Mouse (Mus musculus): Measurements from ENCODE around the gene Pcp4l1. TPM values are rescaled to one million over a fixed set of nuclear protein-coding genes. Genes with fewer than 3 reads are reported as not detected.
A peak's percentile ranks its signal among the peaks of the same experiment; 100 is the strongest.

Gene Pcp4l1
- total RNA-seq, 2 experiments from 2014 or later, result 47.4 to 67.2 TPM

DNA sequence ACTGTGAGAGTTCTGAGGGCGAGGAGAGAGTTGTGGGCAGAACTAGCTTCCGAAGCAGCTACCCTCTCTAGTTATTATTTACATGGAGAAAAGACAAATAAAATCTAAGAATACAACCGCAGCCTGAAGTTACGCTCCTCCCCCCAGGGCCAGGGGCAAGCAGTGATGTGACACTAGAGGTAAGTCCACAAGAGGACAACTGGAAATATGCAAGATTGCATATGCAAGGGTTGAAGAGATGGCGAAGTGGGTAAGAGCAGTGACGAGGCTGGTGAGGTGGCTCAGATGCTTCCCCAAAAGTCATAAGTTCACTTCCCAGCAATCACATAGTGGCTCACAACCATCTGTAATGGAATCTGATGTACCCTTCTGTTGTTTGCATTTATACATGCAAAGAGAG is 27.1 kb upstream of the Pcp4l1 start:
- no peak for DNase-seq (ENCODE audit: low spot score in 2 of 2)
- intact Hi-C loops (cut with DNase I), result loop anchor here (5.0 kb wide), 1 partner anchor 61 kb away; no protein-coding TSS in a partner anchor

DNA sequence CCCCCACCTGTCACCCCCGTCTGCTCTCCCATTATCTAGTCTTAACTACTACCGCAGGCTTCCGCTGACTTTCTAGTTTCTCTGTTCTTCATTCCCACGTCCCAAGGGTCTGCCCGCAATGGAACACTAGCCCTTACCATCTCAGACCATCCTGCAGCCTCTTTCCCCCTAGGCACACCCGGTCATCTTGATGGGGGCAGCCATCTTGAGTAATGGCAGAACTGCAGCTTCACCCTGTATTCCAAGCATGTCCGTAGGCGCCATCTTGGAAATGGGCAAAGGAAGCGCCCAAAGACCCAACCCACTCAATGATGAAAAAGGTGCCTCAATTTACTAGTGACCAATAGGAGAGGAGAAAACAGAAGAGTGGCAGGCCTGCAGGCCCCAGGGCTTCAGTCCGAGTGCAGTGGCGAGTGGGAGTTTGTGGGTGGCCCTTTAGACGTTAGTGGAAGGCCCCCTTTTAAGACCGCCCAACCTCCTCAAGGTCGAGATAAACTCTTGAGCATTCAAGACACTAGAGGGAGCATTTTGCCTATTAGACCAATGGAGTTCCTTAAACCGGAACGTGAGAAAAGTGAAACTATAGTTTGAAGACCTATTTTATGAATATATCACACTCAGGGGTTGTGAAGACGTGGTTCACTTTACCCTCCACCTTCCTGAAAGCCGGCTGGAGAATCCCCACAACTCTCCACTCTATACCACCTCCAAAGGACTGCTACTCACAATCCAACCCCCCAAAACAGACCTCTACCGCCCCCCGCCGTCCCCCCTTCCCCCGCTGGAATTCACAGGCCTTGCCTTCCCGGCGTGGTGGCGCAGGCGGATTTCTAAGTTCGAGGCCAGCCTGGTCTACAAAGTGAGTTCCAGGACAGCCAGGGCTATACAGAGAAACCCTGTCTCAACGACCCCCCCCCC is 26.4 kb upstream of the Pcp4l1 start, which contains the start of gene Tomm40l:
TSS of gene Tomm40l (minus strand) at position 277 of the 918 bp plus-strand sequence.
- intact Hi-C loops (cut with DNase I), result loop anchor here (5.0 kb wide), 1 partner anchor 60 kb away; no protein-coding TSS in a partner anchor
- peak; percentile 94 to 98 for DNase-seq (ENCODE audit: low spot score in 2 of 2)

DNA sequence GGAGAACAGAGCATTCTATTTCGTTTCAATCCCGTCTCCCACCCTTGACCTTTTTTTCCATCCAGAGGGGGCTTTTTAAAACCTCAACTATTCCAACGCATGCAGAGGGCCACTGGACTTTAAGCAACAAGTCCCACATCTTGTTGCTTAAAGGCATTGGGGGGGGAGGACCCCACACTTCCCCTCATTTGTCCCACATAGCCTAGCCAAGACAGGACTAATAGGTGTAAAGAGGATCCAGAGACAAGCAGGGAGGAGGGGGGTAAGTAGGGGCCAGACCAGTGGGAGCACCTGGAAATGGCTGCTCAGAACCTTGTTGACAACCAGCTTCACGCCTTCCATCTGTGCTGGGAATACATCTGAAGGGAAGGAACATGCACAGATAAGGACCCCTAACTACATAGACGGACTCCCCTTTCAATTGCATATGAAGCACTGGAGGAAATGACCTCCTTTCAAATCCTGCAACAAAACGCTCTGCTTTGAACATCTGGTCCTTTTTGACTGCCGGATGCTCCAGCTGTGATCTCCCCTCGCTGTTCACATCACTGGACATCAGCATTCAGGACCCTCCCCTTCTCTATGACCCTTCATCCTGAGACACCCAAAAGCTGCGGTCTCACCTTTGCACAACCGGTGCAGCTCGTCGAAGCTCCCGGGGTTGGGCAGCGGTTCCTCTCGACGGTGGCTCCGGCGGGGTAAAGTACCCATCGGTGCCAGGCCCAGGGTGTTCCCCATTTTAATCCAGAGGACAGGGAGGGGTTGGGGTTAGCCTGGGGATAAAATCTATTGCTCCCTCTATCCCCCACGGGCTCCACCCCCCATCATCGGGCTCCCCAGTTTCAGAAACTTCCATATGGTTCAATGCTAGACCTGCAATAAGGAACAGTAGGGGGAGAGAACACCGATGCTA is 25.5 kb upstream of the Pcp4l1 start:
- DNase-seq (ENCODE audit: low spot score in 2 of 2), result no peak

DNA sequence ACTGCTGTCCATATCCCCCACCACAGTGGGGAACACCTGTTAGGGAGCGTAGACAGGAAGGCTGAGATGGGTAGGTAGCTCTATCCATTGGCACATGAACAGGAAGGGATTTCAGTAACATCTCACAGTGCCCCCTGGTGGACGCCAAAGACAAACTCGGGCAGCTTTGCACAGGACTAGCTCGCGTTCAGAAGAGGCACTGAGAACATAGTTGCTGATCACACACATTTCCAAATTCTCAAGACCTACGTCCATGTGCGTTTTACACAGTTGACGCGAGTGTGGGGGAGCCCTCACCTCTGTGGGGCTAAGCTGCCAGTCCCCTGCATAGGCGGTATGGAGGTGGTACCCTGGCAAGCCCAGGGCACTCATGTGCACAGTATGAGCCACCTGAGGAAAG is 24.8 kb upstream of the Pcp4l1 start:
- intact Hi-C loops (cut with DNase I), result loop anchor here (2.0 to 5.0 kb wide), 2 partner anchors 59 to 102 kb away; no protein-coding TSS in a partner anchor
- DNase-seq (ENCODE audit: low spot score in 2 of 2), result peak; percentile 92 to 93

More for the DNA sequence above, 25.5 kb upstream of the Pcp4l1 start:
- intact Hi-C loops (cut with DNase I), result loop anchor here (2.0 to 5.0 kb wide), 2 partner anchors 59 to 103 kb away; no protein-coding TSS in a partner anchor

DNA sequence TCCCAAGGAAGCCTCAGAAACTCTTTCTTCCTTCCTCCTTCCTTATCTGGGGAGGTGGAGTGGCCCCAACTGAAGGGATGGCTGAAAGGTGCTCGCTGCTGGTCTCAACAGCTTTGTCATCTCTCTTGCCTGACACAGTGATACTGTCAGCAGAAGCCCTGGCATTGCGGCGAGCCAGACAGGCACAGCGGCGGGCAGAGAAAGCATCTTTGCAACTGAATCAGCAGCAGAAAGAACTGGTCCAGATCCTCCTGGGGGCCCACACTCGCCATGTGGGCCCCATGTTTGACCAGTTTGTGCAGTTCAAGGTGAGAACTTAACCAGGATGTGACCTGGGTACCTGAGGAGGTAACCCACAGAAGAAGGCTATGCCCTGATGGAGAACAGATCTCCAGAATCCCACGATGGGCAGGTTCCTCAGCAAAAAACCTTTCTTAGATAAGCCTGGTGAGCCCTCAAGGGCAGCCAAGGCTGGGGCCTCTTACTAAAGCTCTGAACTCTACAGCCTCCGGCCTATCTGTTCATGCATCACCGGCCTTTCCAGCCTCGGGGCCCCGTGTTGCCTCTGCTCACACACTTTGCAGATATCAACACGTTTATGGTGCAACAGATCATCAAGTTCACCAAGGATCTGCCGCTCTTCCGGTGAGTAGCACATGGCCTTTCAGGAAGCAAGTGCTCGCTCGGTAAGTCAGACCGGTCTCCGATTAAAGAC is 20.3 kb upstream of the Pcp4l1 start:
- intact Hi-C loops (cut with DNase I), result no loop called here
- no peak for DNase-seq (ENCODE audit: low spot score in 2 of 2)

DNA sequence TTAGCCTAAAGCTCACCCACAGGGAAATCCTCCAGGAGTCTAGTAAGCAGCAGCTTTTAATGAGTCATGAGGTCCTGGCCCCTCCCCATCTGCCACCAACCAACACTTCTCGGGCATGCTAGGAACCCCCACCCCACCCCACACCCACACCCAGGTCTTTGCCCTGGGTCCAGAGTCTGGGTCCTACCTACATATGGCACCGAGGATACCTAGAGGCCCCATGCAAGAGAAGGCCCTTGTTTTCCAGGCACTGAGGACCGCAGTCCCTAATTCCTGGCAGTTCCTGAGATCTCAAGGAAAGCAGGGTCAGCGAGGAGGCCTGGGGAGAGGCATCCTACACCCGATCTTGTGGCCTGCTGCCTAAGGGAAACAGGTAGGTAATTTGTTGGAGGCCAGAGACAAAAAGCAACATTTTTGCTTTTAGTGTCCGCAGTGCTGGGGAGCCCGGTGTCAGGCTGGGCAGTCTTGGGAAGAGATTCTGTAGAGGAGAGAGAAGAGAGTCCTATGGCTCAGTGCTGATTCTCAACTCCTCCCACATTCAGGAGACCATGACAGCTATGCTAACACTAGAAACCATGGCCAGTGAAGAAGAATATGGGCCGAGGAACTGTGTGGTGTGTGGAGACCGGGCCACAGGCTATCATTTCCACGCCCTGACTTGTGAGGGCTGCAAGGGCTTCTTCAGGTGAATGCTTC is 17.9 kb upstream of the Pcp4l1 start, which contains the start of gene Nr1i3:
TSS of gene Nr1i3 (plus strand) at position 170 of the 696 bp plus-strand sequence.
- intact Hi-C loops (cut with DNase I), result no loop called here
- no peak for DNase-seq (ENCODE audit: low spot score in 2 of 2)

DNA sequence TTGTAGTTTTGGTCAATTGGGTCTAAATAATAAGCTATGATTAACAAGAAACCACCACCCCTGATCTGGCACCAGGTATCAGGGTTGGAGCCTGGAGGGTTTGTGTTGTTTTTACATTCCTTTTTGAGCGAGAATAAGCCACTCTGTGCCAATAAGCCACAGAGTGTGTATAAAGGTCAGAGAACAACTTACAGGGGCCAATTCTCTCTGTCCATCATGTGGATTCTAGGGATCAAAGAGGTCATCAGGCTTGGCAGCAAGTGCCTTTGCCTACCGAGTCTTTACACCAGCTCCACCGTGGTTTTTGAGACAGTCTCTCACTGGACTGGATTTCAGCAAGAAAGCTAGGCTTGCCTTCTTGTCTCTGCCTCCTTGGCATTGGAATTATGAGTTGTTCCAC is 16.8 kb upstream of the Pcp4l1 start:
- no peak for DNase-seq (ENCODE audit: low spot score in 2 of 2)
- intact Hi-C loops (cut with DNase I), result no loop called here

DNA sequence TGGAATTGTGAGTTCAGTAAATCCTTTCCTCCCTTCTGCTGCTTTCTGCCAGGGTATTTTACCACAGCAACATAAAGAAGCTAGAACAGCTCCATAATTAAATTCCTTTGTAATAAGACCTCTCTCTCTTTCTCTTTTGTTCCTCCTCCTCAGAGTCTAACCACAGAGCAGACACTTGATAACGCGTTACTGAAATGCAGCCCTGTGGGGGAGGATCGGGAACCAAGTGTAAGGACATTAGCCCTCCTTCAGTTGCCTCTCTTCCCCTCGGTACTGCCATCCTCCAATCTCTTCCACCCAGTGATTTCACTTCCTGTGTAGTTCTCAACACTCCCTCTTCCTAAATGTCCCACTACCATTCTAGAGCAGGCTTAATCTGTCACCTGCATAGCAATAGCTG is 13.3 kb upstream of the Pcp4l1 start:
- intact Hi-C loops (cut with DNase I), result no loop called here
- DNase-seq (ENCODE audit: low spot score in 2 of 2), result no peak

DNA sequence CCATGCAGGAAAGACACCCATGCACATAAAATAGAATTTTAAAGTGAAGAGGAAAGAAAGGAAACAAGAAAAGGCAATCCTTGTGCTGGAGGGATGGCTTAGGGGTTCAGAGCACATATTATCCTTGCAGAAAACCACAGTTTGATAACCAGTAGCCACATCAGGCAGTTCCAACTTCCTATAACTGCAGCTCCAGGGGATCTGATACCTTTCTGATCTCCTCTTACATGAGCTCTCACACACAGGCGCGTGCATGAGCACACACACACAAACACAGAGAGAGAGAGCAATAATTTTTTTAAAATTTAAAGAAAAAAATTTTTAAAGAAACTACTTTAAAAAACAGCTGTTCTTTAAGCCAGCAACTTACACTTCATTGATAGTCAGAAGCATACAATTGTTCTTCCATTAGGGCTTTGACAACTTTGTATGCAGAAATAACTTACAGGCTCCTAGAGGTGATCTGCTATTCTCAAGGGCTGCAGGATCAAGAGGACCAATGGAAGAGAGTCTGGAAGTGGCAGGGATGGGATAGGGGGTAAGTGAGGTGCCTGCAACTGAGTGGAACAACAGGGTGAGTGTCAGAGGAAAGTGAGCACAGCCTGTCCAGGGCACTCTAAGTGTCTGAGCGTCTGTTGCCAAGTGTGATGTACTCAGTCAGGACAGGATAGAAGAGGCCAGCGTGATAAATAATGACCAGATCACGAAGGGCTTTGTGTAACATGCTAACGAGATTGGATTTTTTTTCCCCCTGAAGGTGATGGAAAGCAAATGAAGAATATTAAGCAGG is 9.8 kb upstream of the Pcp4l1 start:
- DNase-seq (ENCODE audit: low spot score in 2 of 2), result no peak
- intact Hi-C loops (cut with DNase I), result no loop called here

DNA sequence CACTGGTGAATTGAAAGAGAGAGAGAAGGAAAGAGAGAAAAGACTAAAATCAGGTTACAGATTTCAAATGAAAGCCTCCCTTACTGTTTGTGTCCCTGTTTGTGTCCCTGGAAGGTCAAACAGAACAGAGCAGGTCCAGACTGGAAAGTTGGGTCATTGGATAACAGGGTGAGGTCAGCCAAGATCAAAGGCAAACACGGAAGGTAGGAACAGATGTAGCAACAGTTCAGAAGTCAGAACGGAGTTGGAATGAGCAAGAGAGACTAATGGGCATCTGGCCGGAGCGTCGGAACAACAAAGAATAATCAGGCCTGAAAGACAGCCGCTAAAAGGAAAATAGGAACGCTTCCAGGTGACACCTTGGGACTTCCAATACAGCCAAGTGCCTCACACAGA is 8.2 kb upstream of the Pcp4l1 start:
- intact Hi-C loops (cut with DNase I), result no loop called here
- no peak for DNase-seq (ENCODE audit: low spot score in 2 of 2)

DNA sequence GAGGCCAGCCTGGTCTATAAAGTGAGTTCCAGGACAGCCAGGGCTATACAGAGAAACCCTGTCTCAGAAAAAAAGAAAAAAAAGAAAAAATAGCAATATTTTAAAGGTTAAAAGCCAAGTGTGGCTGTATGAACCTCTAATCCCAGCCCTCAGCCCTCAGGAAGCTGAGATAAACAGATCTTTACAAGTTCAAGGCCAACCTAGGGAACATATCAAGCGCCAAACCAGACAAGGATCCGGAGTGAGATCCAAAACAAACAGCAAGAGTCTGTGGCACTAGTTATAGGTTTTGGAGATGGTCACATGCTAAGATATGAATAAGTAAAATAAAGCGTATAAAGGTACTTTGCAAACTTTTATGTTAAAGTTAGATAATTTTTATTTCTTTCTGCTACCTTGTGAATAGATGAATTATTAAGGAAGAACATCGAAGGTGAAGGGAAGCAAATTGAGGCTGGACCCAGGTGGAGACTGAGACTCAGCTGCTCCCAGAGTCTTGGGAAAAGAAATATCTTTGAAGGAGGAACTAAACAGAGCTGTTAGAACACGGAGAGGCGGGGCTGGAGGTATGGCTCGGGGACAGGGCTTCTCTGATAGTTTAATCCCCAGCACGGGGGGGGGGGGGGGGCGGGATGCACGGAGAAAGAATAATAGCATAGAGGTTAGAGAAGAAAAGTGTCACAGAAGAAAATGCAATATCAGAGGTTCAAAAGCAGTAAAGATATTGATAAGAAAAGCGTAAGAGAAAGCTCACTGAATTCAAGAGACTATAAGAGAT is 7.6 kb upstream of the Pcp4l1 start:
- intact Hi-C loops (cut with DNase I), result no loop called here
- no peak for DNase-seq (ENCODE audit: low spot score in 2 of 2)

DNA sequence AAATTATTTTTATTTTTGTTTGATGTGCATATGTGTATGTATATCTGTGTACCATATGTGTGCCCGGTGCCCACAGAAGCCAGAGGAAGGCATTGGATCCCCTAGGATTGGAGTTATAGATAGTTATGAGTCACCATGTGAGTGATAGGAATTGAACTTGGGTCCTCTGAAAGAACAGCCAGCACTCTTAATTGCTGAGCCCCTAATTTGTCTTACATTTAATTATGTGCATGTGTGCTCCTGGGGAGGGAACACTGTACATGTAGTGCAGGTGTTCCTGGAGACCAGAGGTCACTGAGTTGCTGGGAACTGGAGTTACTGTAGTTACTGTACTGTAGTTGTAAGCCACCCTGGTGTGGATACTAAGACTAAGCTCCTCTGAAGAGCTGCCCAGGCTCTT is 4.7 kb upstream of the Pcp4l1 start:
- intact Hi-C loops (cut with DNase I), result no loop called here
- DNase-seq (ENCODE audit: low spot score in 2 of 2), result no peak

DNA sequence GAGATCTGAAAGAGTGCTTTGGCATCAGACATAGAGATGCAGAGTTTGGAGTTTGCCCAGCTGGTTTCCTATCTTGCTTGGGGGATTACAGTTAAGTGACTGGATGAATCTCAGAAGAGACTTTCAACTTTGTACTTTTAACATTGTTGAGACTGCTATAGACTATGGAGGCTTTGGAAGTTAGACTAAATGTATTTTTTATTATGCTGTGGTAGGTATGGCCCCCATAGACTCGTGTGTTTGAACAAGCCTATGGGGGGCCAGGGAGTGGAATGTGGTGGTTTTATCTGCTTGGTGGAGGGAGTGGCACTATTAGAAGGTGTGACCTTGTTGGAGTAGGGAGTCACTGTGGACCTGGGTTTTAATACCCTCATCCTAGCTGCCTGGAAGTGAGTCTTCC is 3.5 kb upstream of the Pcp4l1 start:
- no peak for DNase-seq (ENCODE audit: low spot score in 2 of 2)
- intact Hi-C loops (cut with DNase I), result no loop called here

DNA sequence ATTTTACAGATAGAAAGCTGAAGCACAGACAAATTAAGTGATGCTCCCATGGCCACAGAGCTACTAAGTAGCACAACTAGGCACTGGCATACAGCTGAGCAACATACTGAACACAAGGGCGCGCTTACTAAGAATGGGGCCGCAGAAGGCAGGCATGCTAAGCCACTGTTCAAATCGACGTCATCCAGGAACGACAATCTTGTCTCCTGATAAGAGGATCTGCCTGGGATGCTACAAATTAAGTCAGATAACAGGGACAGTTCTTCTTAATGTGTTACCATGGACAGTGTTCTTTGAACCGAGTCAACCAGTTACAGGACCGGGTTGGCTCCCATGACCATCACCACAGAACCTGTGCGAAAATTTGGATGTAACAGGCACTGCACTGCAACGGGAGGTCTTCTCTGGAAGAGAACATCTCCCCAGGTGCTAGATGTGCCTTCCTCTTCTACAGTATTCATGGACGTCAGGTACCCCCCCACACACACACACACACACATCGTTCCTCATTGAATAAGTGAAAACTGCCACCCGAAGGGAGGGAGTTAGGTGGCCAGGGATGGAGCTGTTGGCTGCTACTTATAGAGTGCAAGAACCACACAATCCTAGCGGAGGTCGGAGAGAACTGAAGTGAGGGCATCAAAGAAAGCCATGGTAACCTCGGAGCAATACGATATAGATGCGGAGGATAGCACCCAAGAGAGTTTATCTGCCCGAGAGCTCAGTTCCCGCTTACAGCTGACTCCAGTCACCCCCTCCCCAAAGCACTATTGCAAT is 834 bp downstream of the Pcp4l1 start:
- intact Hi-C loops (cut with DNase I), result no loop called here

DNA sequence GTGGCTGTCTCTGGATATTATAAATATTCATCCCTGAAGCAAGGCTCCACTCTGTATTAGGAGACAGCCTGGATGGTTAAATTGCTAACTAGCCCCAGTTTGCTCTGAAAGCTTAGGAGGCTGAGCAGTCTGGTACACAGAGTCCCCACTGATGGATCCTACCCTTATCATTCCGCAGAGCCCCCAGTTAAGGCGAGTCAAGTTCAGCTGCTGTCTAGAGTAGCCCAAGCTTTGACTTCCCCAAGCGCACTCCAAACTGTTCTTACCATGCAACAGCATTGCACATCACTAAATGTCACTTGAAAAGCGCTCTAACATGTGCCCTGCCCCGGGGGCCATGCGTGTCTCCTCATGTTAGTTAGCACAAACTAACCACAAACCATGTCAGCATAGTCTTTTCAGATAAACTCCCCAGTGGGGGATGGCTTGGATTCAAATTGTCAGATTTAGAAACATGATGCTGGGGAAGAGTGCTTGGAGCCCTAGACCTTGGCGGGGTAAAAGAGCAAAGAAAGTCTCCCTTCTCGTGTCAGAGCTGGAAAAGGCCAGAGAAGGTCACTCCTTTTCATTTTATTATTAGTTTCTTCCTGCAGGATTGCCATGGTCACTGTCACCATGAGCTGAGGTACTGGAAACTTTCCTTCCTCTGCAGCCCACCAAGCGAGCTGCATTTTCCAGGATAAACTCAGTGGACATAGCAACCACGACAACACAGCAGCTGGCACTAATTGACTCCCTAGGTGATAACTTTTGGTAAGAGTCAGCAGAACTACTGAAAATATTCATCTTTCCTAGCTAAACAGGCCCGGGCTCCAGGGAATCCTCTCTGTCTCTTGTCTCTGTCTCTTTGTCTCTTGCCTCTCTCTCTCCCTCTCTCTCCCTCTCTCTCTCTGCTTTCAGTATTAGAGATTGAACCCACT is 1.9 kb downstream of the Pcp4l1 start:
- intact Hi-C loops (cut with DNase I), result no loop called here
- DNase-seq (ENCODE audit: low spot score in 2 of 2), result no peak

More for the DNA sequence above, 834 bp downstream of the Pcp4l1 start:
- no peak for DNase-seq (ENCODE audit: low spot score in 2 of 2)
